Mouse (Mus musculus): Measurements from ENCODE around the gene Dcaf17. TPM values are rescaled to one million over a fixed set of nuclear protein-coding genes. Genes with fewer than 3 reads are reported as not detected.

Dcaf17 gene
- total RNA-seq (2021) = 1 to 10 TPM; 4.4 to 5.0 TPM
- long read RNA-seq, experiment 1, full-length matches to known transcripts = 2 of 3 reads
- long read RNA-seq, experiment 1, partial matches to known transcripts = 0 of 3 reads
- long read RNA-seq, experiment 1, other reads (novel, unspliced or antisense) = 1 of 3 reads
- long read RNA-seq, experiment 2, full-length matches to known transcripts = 4 of 10 reads
- long read RNA-seq, experiment 2, partial matches to known transcripts = 2 of 10 reads
- long read RNA-seq, experiment 2, other reads (novel, unspliced or antisense) = 4 of 10 reads

GRCm38 (mm10) chr2:71055300-71056114 lies at the start of gene Dcaf17, which contains the start of gene Mettl8:
Dcaf17 (plus strand) TSS chr2:71055328.
Mettl8 (minus strand) TSS chr2:71055583.
- DNase-seq = peak; percentile 91
- intact Hi-C loops (cut with DNase I; ENCODE audit: low total_unique reads) = no loop called here

GRCm38 (mm10) chr2:71011816-71012215 lies 43.3 kb upstream of the Dcaf17 start:
- DNase-seq = no peak
- intact Hi-C loops (cut with DNase I; ENCODE audit: low total_unique reads) = no loop called here

- no peak for DNase-seq
- intact Hi-C loops (cut with DNase I; ENCODE audit: low total_unique reads) = no loop called here
Observed at GRCm38 (mm10) chr2:71013521-71013920, 41.6 kb upstream of the Dcaf17 start.

GRCm38 (mm10) chr2:71019277-71019676 lies 35.9 kb upstream of the Dcaf17 start:
- intact Hi-C loops (cut with DNase I; ENCODE audit: low total_unique reads) = no loop called here
- DNase-seq = peak; percentile 33

GRCm38 (mm10) chr2:71019704-71020375 lies 35.3 kb upstream of the Dcaf17 start:
- DNase-seq = no peak
- intact Hi-C loops (cut with DNase I; ENCODE audit: low total_unique reads) = no loop called here

GRCm38 (mm10) chr2:71020674-71021073 lies 34.5 kb upstream of the Dcaf17 start:
- intact Hi-C loops (cut with DNase I; ENCODE audit: low total_unique reads) = no loop called here
- no peak for DNase-seq

GRCm38 (mm10) chr2:71022991-71023390 lies 32.1 kb upstream of the Dcaf17 start:
- no peak for DNase-seq
- intact Hi-C loops (cut with DNase I; ENCODE audit: low total_unique reads) = no loop called here

- no peak for DNase-seq
- intact Hi-C loops (cut with DNase I; ENCODE audit: low total_unique reads) = no loop called here
Observed at GRCm38 (mm10) chr2:71023986-71024385, 31.1 kb upstream of the Dcaf17 start.

- intact Hi-C loops (cut with DNase I; ENCODE audit: low total_unique reads) = no loop called here
- DNase-seq = no peak
Observed at GRCm38 (mm10) chr2:71025576-71026315, 29.4 kb upstream of the Dcaf17 start.

GRCm38 (mm10) chr2:71026787-71027186 lies 28.3 kb upstream of the Dcaf17 start:
- intact Hi-C loops (cut with DNase I; ENCODE audit: low total_unique reads) = no loop called here
- DNase-seq = no peak

GRCm38 (mm10) chr2:71027631-71028030 lies 27.5 kb upstream of the Dcaf17 start:
- no peak for DNase-seq
- intact Hi-C loops (cut with DNase I; ENCODE audit: low total_unique reads) = no loop called here

GRCm38 (mm10) chr2:71030663-71031062 lies 24.5 kb upstream of the Dcaf17 start:
- DNase-seq = no peak
- intact Hi-C loops (cut with DNase I; ENCODE audit: low total_unique reads) = loop anchor here (10.0 kb wide), 1 partner anchor 196 kb away; no protein-coding TSS in a partner anchor

- DNase-seq = no peak
- intact Hi-C loops (cut with DNase I; ENCODE audit: low total_unique reads) = loop anchor here (10.0 kb wide), 1 partner anchor 197 kb away; no protein-coding TSS in a partner anchor
Observed at GRCm38 (mm10) chr2:71031973-71032794, 22.9 kb upstream of the Dcaf17 start.

GRCm38 (mm10) chr2:71033014-71033413 lies 22.1 kb upstream of the Dcaf17 start:
- intact Hi-C loops (cut with DNase I; ENCODE audit: low total_unique reads) = loop anchor here (10.0 kb wide), 1 partner anchor 198 kb away; no protein-coding TSS in a partner anchor
- no peak for DNase-seq

- DNase-seq = no peak
- intact Hi-C loops (cut with DNase I; ENCODE audit: low total_unique reads) = loop anchor here (10.0 kb wide), 1 partner anchor 199 kb away; no protein-coding TSS in a partner anchor
Observed at GRCm38 (mm10) chr2:71033987-71034386, 21.1 kb upstream of the Dcaf17 start.

GRCm38 (mm10) chr2:71037447-71037846 lies 17.7 kb upstream of the Dcaf17 start:
- no peak for DNase-seq
- intact Hi-C loops (cut with DNase I; ENCODE audit: low total_unique reads) = loop anchor here (5.0 to 10.0 kb wide), 3 partner anchors 203 to 335 kb away; no protein-coding TSS in a partner anchor

GRCm38 (mm10) chr2:71039522-71040121 lies 15.5 kb upstream of the Dcaf17 start:
- intact Hi-C loops (cut with DNase I; ENCODE audit: low total_unique reads) = loop anchor here (5.0 to 10.0 kb wide), 3 partner anchors 205 to 337 kb away; no protein-coding TSS in a partner anchor
- DNase-seq = peak; percentile 83

- no peak for DNase-seq
- intact Hi-C loops (cut with DNase I; ENCODE audit: low total_unique reads) = no loop called here
Observed at GRCm38 (mm10) chr2:71046151-71046550, 9.0 kb upstream of the Dcaf17 start.

Measured in gastrocnemius, postnatal 14 days (tissue).